Mouse (Mus musculus) adrenal gland, postnatal 25 days (tissue): ENCODE measurements around the gene Gng8. TPM values are rescaled to one million over a fixed set of nuclear protein-coding genes. Genes with fewer than 3 reads are reported as not detected.

Experiments used
- DNase-seq: peaks from one replicate; pipeline ENCODE4 v3.0.0; 2021; ENCODE audit warnings: mixed read lengths
- total RNA-seq: library from RNA; stranded (reverse); gene quantifications from 2 replicates; pipeline ENCODE4 v1.2.3, GENCODE M21; 2021

Gene Gng8
- total RNA-seq, 1 experiment from 2014 or later: 0.70 TPM

- no peak for DNase-seq
Observed at GRCm38 (mm10) chr7:16908859-16909258, 17.3 kb downstream of the Gng8 start.

DNA sequence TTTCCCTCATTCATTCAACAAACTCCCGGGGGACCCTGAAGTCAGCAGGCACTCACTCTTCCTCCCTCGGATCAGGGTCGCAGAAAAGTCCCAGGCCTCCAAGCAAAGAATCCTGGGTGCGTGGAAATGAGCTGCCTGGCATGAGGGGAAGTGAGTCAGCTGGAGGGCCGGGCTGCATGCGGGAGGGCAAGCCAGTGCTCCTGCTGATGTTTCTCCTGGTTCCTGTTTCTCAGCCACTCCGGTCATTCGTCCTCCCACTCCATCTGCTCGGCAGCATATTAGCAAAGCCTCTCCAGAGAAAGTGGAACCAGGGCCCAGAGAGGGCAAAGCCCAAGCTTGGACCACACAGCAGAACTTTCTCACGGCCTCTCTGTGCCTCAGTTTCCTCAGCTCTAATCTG lies 18.3 kb downstream of the Gng8 start:
- DNase-seq: no peak

DNA sequence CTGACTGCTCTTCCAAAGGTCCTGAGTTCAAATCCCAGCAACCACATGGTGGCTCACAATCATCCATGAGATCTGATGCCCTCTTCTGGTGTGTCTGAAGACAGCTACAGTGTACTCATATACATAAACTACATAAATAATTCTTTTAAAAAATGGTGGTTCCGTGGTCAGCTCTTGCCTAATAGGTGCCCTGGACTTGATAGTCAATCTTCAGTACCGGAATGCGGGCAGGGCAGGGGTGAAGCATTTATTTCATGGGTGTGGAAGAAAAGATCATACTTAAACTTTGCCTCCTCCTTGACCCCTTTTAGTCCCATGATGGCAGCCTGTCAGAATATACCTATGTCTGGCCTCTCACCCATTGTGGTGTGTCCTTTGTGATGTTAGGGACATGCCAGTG lies 20.3 kb downstream of the Gng8 start:
- no peak for DNase-seq

DNA sequence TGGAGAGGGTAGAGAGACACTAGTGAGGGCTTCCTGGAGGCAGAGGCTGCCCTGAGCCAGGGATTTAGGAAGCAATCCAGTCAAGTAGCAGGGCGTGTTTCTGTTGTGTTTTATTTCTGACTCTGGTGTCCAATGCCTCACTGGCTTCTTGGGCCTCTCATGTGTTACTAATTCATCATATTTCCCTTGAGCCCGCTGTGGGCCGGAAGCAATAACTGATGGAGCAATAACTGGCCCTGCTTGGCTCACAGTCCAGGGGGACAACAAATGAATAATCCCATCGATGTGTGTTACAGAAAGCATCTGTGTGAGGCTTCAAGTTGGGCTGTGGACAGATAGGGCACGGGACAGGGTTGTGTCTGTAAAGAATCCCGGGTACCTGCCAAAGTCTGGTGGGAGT lies 20.8 kb downstream of the Gng8 start:
- no peak for DNase-seq

GRCm38 (mm10) chr7:16913806-16914452 lies 22.3 kb downstream of the Gng8 start:
- peak; percentile 67 for DNase-seq

DNA sequence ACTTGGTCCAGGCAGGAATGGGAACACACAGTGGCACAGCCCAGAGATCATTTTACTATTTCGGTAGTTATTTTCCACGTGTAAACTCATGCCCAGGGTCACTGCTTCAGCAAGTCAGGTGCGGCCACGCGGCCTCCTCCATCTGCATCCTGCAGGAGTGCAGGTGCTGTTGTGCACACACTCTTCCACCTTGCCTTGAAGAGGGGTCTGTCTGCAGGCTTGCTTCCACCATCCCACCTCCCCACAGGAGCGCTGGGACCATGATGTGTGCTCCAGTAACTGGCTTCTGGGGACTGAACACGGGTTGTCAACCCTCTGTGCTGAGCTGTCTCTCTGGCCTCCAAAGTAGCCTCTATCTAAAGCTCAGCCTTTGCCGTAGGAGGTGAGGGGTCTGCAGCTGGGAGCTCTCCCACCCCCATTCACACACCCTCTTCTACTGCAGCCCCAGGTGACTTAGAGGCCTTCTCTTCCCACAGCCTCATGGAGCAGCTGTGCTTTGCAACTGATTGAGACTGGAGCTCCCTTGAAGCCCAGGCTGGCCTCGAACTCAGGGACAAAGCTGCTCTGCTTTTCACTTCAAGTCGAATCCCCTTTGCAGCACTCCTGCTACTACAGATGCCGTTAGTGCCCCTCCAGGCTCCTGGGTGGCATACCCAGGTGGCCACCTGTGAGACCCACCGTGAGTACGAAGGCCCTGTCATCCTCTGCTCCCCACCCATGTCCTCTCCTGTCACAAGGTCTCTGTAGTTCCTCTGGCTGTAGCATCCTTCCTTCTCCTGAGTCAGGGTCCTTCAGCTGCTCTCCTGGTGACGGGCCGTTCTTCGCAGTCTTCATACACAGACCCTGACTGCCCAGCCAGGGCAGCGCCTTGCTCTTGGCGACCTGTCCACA lies 23.1 kb downstream of the Gng8 start:
- DNase-seq: no peak

DNA sequence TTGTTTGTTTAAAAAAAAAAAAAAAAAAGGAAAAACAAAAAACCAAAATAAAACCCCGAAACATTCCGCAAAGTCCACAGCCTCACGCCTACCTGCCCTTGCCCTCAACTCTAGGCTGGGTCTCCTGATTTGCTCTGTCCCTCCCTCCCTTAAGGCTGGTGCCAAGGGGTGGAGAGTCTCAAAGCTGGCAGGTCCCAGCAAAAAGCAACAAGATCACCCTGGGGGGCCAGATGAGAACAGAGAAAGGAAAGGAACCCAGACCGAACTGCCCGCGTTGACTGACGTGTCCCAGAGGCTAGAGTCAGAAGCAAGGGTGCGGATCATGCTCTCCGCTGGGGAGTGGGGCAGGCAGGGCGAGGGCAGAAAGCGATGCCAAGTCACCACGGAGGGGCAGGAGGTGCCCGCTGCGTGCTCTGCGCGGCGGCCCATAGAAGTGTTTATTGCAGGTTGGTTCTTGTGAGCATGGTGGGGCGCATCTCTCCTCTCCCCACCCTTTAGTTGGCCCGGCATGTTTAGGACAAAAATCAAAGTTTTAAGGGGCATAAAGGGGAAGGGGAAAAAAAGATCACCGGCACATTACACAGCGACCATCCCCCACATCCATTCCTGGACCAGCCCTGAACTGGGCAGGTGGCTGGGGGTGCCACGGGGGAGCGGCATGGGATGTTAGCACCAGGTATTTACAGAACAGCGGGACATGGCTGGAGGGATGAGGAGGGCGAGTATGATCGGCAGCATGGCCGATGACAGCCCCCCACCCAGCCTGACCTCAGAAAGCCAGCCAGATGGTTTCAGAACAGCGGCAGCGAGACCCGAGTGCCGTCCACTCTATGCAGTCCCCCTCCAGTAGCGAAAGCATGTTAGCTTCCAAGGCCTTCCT lies 24.1 kb downstream of the Gng8 start:
- no peak for DNase-seq

DNA sequence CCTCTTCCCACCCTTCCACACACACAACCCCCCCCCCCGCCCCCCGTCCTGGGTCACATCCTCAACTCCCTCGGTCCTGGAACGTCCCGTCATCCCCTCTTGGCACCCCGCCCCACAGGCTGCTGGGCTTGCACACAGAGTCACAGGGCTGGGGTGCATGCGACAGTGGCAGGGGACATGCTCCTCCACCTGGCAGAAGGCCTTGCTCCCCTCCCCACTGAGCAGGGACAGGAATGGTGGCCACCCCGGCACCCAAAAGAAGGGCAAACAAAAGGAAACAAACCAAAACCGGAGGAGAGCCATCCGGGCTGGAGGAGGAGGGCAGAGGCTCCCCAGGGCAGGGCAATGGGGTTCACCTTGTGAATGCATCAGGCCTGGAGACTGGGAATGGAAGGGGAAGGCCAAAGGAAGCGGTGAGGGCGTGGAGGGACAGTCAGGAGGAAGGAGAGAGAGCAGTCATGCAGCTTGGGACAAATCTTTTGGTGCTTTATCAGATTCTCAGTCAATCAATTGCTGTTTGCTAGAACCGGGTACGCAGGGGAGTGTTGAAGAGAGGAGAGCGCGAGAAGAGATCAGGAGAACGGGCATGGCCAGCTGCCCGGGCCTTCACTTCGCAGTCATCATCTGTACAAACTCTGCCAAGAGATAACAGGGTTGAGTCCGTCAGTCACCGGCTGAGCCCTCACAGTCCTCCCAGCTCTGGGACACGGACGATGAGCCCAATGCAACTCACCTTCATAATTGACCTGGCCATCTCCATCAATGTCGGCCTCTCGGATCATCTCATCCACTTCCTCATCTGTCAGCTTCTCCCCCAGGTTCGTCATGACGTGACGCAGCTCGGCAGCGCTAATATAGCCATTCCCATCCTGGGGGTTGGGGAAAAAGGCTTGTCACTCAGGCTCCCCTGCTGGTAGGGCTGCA lies 25.0 kb downstream of the Gng8 start:
- DNase-seq: no peak

GRCm38 (mm10) chr7:16917447-16917846 lies 25.9 kb downstream of the Gng8 start:
- no peak for DNase-seq

GRCm38 (mm10) chr7:16918014-16918413 lies 26.4 kb downstream of the Gng8 start:
- no peak for DNase-seq

DNA sequence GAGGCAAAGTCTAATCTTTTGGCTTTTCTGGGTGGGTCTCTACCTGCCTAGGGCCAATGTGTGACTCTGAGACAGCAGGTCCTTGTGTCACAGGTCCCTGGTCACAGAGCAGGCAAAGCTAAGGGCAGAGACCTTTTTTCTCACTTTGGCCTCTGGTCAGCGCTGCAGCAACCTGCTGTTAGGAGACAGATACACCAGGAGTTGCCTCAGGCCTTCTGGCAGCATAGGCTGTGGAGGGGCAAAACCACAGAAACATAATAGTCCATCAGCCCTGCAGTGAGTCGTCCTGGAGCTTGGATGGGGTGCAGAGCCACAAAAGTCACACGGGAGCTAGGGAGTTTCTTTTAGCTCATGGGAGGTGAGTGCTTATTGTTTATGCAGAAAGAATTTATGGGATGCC lies 27.1 kb downstream of the Gng8 start:
- DNase-seq: no peak

DNA sequence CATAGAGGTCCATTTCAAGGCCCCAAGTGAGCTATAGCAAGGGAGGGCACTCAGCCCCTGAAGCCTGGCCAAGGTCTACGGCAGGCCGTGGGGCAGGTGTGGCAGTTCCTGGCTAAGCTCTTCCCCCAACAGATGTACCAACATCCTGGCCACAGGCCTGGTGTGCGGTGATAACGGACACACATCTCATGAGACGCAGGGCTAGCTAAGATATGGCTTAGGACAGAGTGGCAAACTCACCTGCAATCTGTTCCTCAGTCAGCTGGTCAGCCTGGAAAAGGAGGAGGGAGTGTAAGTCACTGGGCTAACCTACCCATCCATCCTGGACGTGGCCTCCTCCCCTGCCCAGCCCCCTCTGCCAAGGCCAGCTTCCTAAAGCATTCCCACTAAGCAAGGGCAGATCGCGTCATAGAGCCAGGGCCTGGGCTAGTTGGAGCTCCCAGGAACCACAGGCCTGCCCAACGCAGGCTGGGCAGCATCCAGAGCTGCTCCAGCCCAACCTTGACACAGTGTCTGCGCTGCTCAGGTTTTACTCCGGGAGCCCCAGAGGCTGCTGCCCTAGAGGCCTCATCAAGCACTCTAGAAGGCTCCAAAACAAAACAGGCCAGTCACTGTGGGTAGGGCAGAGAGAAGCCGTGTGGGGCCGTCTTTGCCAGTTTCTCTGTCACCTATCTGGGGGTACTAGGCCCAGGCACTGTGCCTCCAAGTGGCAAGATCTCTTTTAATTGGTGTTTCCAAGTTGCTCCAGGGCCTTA lies 28.0 kb downstream of the Gng8 start:
- DNase-seq: peak; percentile 57

GRCm38 (mm10) chr7:16920150-16920579 lies 28.6 kb downstream of the Gng8 start:
- no peak for DNase-seq

- peak; percentile 42 for DNase-seq
Observed at GRCm38 (mm10) chr7:16920818-16921791, 29.5 kb downstream of the Gng8 start.

DNA sequence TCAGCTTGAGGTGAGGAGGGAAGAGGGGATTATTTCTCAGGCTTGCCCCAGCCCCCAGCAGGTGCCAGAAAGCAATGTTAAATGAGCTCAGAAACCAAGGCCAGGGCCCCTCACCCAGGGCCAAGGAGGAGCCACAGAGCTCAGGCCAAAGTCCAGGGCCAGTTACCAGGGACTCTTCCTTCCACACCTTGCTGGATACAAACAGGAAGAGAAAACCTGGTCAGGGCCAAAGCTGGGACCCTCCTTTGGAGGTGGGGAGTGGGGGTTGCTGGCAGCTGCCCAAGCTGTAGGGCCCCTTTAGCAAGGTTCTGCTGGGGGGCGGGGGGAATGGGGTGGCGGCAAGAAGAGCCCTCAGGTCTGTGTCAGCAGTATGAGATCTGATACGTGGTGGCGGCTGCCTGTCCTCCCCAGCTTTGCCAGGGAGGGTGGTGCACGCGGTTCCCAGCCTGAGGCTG lies 30.3 kb downstream of the Gng8 start:
- no peak for DNase-seq

GRCm38 (mm10) chr7:16922360-16922973 lies 30.9 kb downstream of the Gng8 start:
- DNase-seq: no peak

DNA sequence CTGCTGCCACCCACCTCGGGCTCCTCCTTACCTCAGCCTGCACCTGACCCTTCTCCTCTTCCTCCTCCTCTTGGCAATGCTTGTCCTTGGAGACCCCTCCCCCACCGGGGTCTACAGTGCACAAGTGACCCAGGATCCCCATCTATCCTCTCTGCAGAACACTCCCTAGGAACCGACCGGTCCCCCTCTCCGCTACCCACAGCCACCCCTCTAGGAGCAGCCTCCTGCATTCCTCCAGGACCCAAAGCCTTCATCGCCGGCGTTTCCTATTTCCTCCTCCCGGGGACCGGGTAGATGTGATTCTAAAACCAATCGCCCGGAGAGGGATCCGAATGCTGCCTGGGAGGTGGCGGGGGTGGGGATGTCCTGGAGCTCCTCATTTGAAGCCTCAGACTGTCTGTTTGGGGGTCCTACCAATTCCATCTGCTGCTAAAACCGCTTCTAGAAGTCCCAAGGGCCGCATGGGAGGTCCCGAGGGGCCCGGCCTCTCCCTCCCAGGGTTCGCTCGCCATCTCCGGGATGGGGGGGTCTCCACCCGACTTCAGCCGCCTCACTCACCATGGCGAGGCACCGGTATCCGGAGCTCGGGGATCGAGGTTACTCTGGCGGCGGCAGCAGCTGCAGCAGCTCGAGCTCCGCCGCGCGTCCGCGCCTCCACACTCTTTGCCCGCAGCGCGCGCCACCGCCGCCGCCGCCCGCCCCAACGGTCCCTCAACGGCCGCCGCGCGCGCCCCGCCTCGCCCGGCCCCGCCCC lies 31.9 kb downstream of the Gng8 start:
- DNase-seq: peak; percentile 25
